Comparison of ENCODE assay signal across 8 mouse cellular contexts in the genomic region with DNA sequence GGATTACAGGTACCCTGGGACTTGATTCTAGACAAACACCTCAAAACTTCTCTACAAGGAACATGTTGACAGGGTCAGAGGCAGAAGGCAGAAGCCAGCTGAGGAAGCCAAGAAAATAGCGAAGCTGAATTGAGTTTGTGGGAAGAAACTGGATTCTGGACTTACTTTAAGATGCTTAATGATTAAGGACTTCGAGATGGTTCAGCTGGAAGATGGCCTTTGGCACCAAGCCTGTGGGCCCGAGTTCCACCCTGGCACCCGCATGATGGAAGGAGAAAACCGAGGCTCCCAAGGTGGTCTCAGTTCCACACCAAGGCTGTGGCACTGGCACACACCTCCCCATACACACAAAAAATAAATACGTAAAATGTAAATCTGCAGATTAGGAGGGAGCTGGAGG. TPM values are rescaled to one million over a fixed set of nuclear protein-coding genes. Genes with fewer than 3 reads are reported as not detected.
DNase-seq lines count a peak whose midpoint lies in the region; ATAC-seq and TF ChIP-seq lines count a peak whose summit lies in the region.

No protein-coding gene starts in this region.

- intact Hi-C loops in left cerebral cortex, adult 2 months (cut with DNase I) = no loop called here

- no peak for DNase-seq in liver, adult 2 months (ENCODE audit: extremely low read depth, low read depth, low spot score)
- DNase-seq in liver = no peak
- no peak for DNase-seq in heart, embryonic 10.5 days (ENCODE audit: low spot score)
- no peak for DNase-seq in frontal cortex, adult 2 months (ENCODE audit: extremely low spot score in 1 of 2, low spot score in 1 of 2)
- no peak for DNase-seq in yolk sac, embryonic 10.5 days (ENCODE audit: low spot score)
- DNase-seq in left cerebral cortex, adult 2 months (ENCODE audit: extremely low spot score in 1 of 2, low spot score in 2 of 2) = no peak

- peak overlapping the region; percentile 49; the same call in 1 of the 2 replicates for H3K27ac ChIP-seq in liver, adult 2 months (replicated peaks; ENCODE audit: insufficient read depth, low read depth, low read length)
- peak overlapping the region; percentile 77 for H3K27ac ChIP-seq in heart, embryonic 10.5 days
- peak overlapping the region; percentile 93 for H3K27ac ChIP-seq in kidney, embryonic 16.5 days (ENCODE audit: low read length)
- peak overlapping the region; percentile 66; the same call in 1 of the 2 replicates for H3K27ac ChIP-seq in neural tube, embryonic 13.5 days (replicated peaks)
- H3K27ac ChIP-seq in left cerebral cortex, adult 2 months = no peak overlapping the region

- no peaks in the 10 kb centered on the region for H3K79me2 ChIP-seq in liver, adult 2 months (ENCODE audit: control insufficient read depth, insufficient read depth, low read length)

- no peak overlapping the region for H3K4me3 ChIP-seq in liver, adult 2 months (ENCODE audit: insufficient read depth, low read depth, low read length)
- peak overlapping the region; percentile 54 for H3K4me3 ChIP-seq in heart, embryonic 10.5 days
- H3K4me3 ChIP-seq in kidney, embryonic 16.5 days (ENCODE audit: low read length) = peak overlapping the region; percentile 49; the same call in 1 of the 2 replicates
- H3K4me3 ChIP-seq in neural tube, embryonic 13.5 days = no peak overlapping the region
- H3K4me3 ChIP-seq in left cerebral cortex, adult 2 months = no peak overlapping the region

- no peak for TF ChIP-seq CTCF in liver, adult 2 months (IDR thresholded peaks at IDR 0.05; ENCODE audit: low read depth, low read length)
- no peak for TF ChIP-seq CTCF in left cerebral cortex, adult 2 months (IDR thresholded peaks at IDR 0.05)

- H3K27me3 ChIP-seq in liver, adult 2 months (ENCODE audit: control insufficient read depth, insufficient read depth, low read length) = peaks cover 10% of the 10 kb centered on the region
- H3K27me3 ChIP-seq in heart, embryonic 10.5 days (ENCODE audit: insufficient read depth, poor library complexity, severe bottlenecking) = peaks cover 44% of the 10 kb centered on the region
- H3K27me3 ChIP-seq in kidney, embryonic 16.5 days (ENCODE audit: insufficient read depth, low read length) = peaks cover 23% of the 10 kb centered on the region
- peaks cover 67% of the 10 kb centered on the region for H3K27me3 ChIP-seq in neural tube, embryonic 13.5 days

- H3K9ac ChIP-seq in liver, adult 2 months (ENCODE audit: low read depth, low read length) = no peak overlapping the region
- peak overlapping the region; percentile 53; the same call in 1 of the 2 replicates for H3K9ac ChIP-seq in kidney, embryonic 16.5 days (replicated peaks; ENCODE audit: low read length)
- H3K9ac ChIP-seq in neural tube, embryonic 13.5 days = no peak overlapping the region

- TF ChIP-seq POLR2A in liver, adult 2 months (IDR thresholded peaks at IDR 0.05; ENCODE audit: extremely low read depth, insufficient read depth, low read length) = no peak

- peak overlapping the region; percentile 82 for H3K4me2 ChIP-seq in kidney, embryonic 16.5 days (replicated peaks; ENCODE audit: low read depth, low read length)
- H3K4me2 ChIP-seq in neural tube, embryonic 13.5 days = peak overlapping the region; percentile 57

- ATAC-seq in kidney, embryonic 16.5 days (ENCODE audit: low FRiP score, low TSS enrichment) = no peak
- no peak for ATAC-seq in neural tube, embryonic 13.5 days (ENCODE audit: low read depth)

- H3K4me1 ChIP-seq in liver, adult 2 months (ENCODE audit: control insufficient read depth, insufficient read depth, low read length) = no peaks in the 10 kb centered on the region
- H3K4me1 ChIP-seq in heart, embryonic 10.5 days = peaks cover 60% of the 10 kb centered on the region
- peaks cover 37% of the 10 kb centered on the region for H3K4me1 ChIP-seq in kidney, embryonic 16.5 days (ENCODE audit: insufficient read depth, low read length)
- H3K4me1 ChIP-seq in neural tube, embryonic 13.5 days (replicated peaks) = peaks cover 39% of the 10 kb centered on the region

- 56% methylated on average over 6 of the region's 6 CpGs for WGBS in liver, adult 2 months
- WGBS in heart, embryonic 10.5 days = 24% methylated on average over 6 of the region's 6 CpGs
- WGBS in kidney, embryonic 16.5 days = 26% methylated on average over 6 of the region's 6 CpGs
- WGBS in neural tube, embryonic 13.5 days = 54% methylated on average over 6 of the region's 6 CpGs

- H3K36me3 ChIP-seq in liver, adult 2 months (ENCODE audit: control insufficient read depth, insufficient read depth, low read length) = no peaks in the 10 kb centered on the region
- H3K36me3 ChIP-seq in heart, embryonic 10.5 days = peaks cover 40% of the 10 kb centered on the region
- H3K36me3 ChIP-seq in kidney, embryonic 16.5 days (ENCODE audit: insufficient read depth, low read length) = peaks cover 10% of the 10 kb centered on the region
- peaks cover 20% of the 10 kb centered on the region for H3K36me3 ChIP-seq in neural tube, embryonic 13.5 days

- peaks cover 7% of the 10 kb centered on the region for H3K9me3 ChIP-seq in heart, embryonic 10.5 days
- peaks cover 10% of the 10 kb centered on the region for H3K9me3 ChIP-seq in kidney, embryonic 16.5 days (ENCODE audit: low read length)
- peaks cover 7% of the 10 kb centered on the region for H3K9me3 ChIP-seq in neural tube, embryonic 13.5 days

RNA-seq across cellular contexts. Expression of a gene that starts 1.1 kb away (rescaled TPM):
- total RNA-seq in liver, adult 2 months (2014; rRNA removed) = not detected in 2 replicates
- polyA plus RNA-seq in liver, adult 2 months (2012; rRNA removed) = 0.25 and 0.26 TPM in 2 replicates
- polyA plus RNA-seq in heart, embryonic 10.5 days (2016; fragmentation: Nextera tagmentation; extraction: Ambion mirVana) = 3.0 and 6.3 TPM in 2 replicates
- 7.7 and 10.5 TPM in 2 replicates for polyA plus RNA-seq in kidney, embryonic 16.5 days (2015; fragmentation: Nextera tagmentation; extraction: Ambion mirVana)
- 15.4 and 24.1 TPM in 2 replicates for polyA plus RNA-seq in neural tube, embryonic 13.5 days (2015; fragmentation: Nextera tagmentation; extraction: Ambion mirVana)
- 5.9 and 7.6 TPM in 2 replicates for polyA plus RNA-seq in frontal cortex, adult 2 months (2012; rRNA removed)
- 1 to 10 TPM; 1.8 to 2.7 TPM for total RNA-seq in left cerebral cortex, adult 2 months (2021)

RNA-seq across cellular contexts. Expression of a gene that starts 15.4 kb away (rescaled TPM):
- total RNA-seq in liver, adult 2 months (2014; rRNA removed) = under 0.01 and 0.20 TPM in 2 replicates
- polyA plus RNA-seq in liver, adult 2 months (2012; rRNA removed) = 0.52 and 0.64 TPM in 2 replicates
- 5.0 and 7.2 TPM in 2 replicates for polyA plus RNA-seq in heart, embryonic 10.5 days (2016; fragmentation: Nextera tagmentation; extraction: Ambion mirVana)
- 2.0 and 2.1 TPM in 2 replicates for polyA plus RNA-seq in kidney, embryonic 16.5 days (2015; fragmentation: Nextera tagmentation; extraction: Ambion mirVana)
- 3.7 and 3.9 TPM in 2 replicates for polyA plus RNA-seq in neural tube, embryonic 13.5 days (2015; fragmentation: Nextera tagmentation; extraction: Ambion mirVana)
- polyA plus RNA-seq in frontal cortex, adult 2 months (2012; rRNA removed) = 151 and 154 TPM in 2 replicates
- total RNA-seq in left cerebral cortex, adult 2 months (2021) = 100 to 1,000 TPM; 188 to 196 TPM

RNA-seq across cellular contexts. Expression of a gene that starts 15.8 kb away (rescaled TPM):
- 0.07 and 0.09 TPM in 2 replicates for total RNA-seq in liver, adult 2 months (2014; rRNA removed)
- 0.09 and 0.33 TPM in 2 replicates for polyA plus RNA-seq in liver, adult 2 months (2012; rRNA removed)
- 0.15 and 0.51 TPM in 2 replicates for polyA plus RNA-seq in heart, embryonic 10.5 days (2016; fragmentation: Nextera tagmentation; extraction: Ambion mirVana)
- 1.9 and 2.6 TPM in 2 replicates for polyA plus RNA-seq in kidney, embryonic 16.5 days (2015; fragmentation: Nextera tagmentation; extraction: Ambion mirVana)
- polyA plus RNA-seq in neural tube, embryonic 13.5 days (2015; fragmentation: Nextera tagmentation; extraction: Ambion mirVana) = 3.1 and 3.6 TPM in 2 replicates
- 0.20 and 0.25 TPM in 2 replicates for polyA plus RNA-seq in frontal cortex, adult 2 months (2012; rRNA removed)
- under 1 TPM; 0.11 to 0.21 TPM for total RNA-seq in left cerebral cortex, adult 2 months (2021)

RNA-seq across cellular contexts. Expression of a gene that starts 33.4 kb away (rescaled TPM):
- 64.9 and 77.4 TPM in 2 replicates for total RNA-seq in liver, adult 2 months (2014; rRNA removed)
- polyA plus RNA-seq in liver, adult 2 months (2012; rRNA removed) = 72.0 and 78.1 TPM in 2 replicates
- polyA plus RNA-seq in heart, embryonic 10.5 days (2016; fragmentation: Nextera tagmentation; extraction: Ambion mirVana) = 114 and 117 TPM in 2 replicates
- 145 and 154 TPM in 2 replicates for polyA plus RNA-seq in kidney, embryonic 16.5 days (2015; fragmentation: Nextera tagmentation; extraction: Ambion mirVana)
- polyA plus RNA-seq in neural tube, embryonic 13.5 days (2015; fragmentation: Nextera tagmentation; extraction: Ambion mirVana) = 275 and 297 TPM in 2 replicates
- polyA plus RNA-seq in frontal cortex, adult 2 months (2012; rRNA removed) = 1,679 and 1,948 TPM in 2 replicates
- total RNA-seq in left cerebral cortex, adult 2 months (2021) = 1,000 to 10,000 TPM; 1,732 to 1,834 TPM

RNA-seq across cellular contexts. Expression of a gene that starts 47.8 kb away (rescaled TPM):
- 2.5 and 5.1 TPM in 2 replicates for total RNA-seq in liver, adult 2 months (2014; rRNA removed)
- polyA plus RNA-seq in liver, adult 2 months (2012; rRNA removed) = 7.8 and 11.7 TPM in 2 replicates
- polyA plus RNA-seq in heart, embryonic 10.5 days (2016; fragmentation: Nextera tagmentation; extraction: Ambion mirVana) = 8.9 and 9.4 TPM in 2 replicates
- polyA plus RNA-seq in kidney, embryonic 16.5 days (2015; fragmentation: Nextera tagmentation; extraction: Ambion mirVana) = 16.2 and 17.8 TPM in 2 replicates
- 6.3 and 6.8 TPM in 2 replicates for polyA plus RNA-seq in neural tube, embryonic 13.5 days (2015; fragmentation: Nextera tagmentation; extraction: Ambion mirVana)
- polyA plus RNA-seq in frontal cortex, adult 2 months (2012; rRNA removed) = 6.4 and 6.7 TPM in 2 replicates
- total RNA-seq in left cerebral cortex, adult 2 months (2021) = 10 to 100 TPM in 1 of 2 experiments, 1 to 10 TPM in 1; 6.3 to 12.0 TPM

Comparison
In these comparisons a context has a peak if more than half of its experiments do, and no peak if none do; other contexts are left out.
1. H3K4me3 ChIP-seq: peak in heart, embryonic 10.5 days (single experiment) and kidney, embryonic 16.5 days (single experiment); none in liver, adult 2 months (single experiment), neural tube, embryonic 13.5 days (single experiment) and left cerebral cortex, adult 2 months (single experiment).
2. RNA of a gene that starts 15.4 kb away (polyA plus RNA-seq): 151 to 154 TPM in frontal cortex, adult 2 months; 5.0 to 7.2 TPM in heart, embryonic 10.5 days, 3.7 to 3.9 TPM in neural tube, embryonic 13.5 days, 2.0 to 2.1 TPM in kidney, embryonic 16.5 days and 0.52 to 0.64 TPM in liver, adult 2 months; every median in the first group is over 10 times any median in the second.